Mouse (Mus musculus) lung, postnatal 0 days (tissue): ENCODE data around the gene Qrich2.

Source experiments
- CTCF ChIP-seq: IDR thresholded peaks from 2 replicates; pipeline ENCODE4 v1.5.1; 2016; ENCODE audit warnings: antibody characterized with exemption, mild to moderate bottlenecking
- EP300 ChIP-seq: IDR thresholded peaks from 2 replicates; pipeline ENCODE4 v1.6.1; 2016; ENCODE audit warnings: antibody characterized with exemption, mild to moderate bottlenecking, control low read depth

DNA sequence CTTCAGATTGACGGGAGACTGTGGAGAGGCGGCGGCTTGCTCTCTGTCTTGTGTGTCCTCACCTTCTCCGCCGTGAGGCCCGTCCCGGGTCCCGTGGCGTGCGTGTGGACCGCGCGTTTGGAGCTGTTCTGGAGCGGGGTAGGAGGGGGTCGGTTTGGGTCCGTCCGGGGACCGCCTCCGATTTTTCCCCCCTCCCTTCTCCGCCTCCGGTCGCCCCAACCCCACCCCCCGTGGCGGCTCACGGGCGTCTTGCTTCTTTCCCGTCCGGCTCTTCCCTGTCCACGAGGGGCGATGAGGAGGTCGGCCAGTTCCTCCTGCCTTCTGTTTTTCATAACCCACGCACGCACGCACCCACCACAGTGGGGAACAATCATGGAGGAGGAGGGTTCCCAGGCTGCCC, 32.6 kb upstream of the Qrich2 start:
- no peak for TF ChIP-seq CTCF
- no peak for TF ChIP-seq EP300
